Mouse (Mus musculus) forebrain, postnatal 0 days (tissue): ENCODE measurements around the gene Hmg20a. TPM values are rescaled to one million over a fixed set of nuclear protein-coding genes. Genes with fewer than 3 reads are reported as not detected.

Experiments used
- ATAC-seq: fragments of 200-750 bp; cut with Nextera tagmentation; 2 replicates; pipeline ENCODE4 v1.8.0; 2017; ENCODE audit warnings: mild to moderate bottlenecking, moderate library complexity
- DNase-seq: peaks from one replicate; pipeline ENCODE4 v3.0.0-alpha.2; 2015
- H3K27ac ChIP-seq: fragments of 300-500 bp; sonication (generic); 2 replicates; pipeline ENCODE4 v1.5.1; 2014; ENCODE audit warnings: low read depth, mild to moderate bottlenecking, antibody characterized with exemption, low read length, moderate library complexity, mixed read lengths
- H3K27me3 ChIP-seq: fragments of 300-500 bp; sonication (generic); 2 replicates; pipeline ENCODE4 v1.6.1; 2014; ENCODE audit warnings: mild to moderate bottlenecking, low read length, mixed read lengths; ENCODE audit not compliant: insufficient read depth
- H3K36me3 ChIP-seq: fragments of 300-500 bp; sonication (generic); 2 replicates; pipeline ENCODE4 v1.6.1; 2014; ENCODE audit warnings: mild to moderate bottlenecking, moderate library complexity; ENCODE audit not compliant: insufficient read depth
- H3K4me1 ChIP-seq: fragments of 300-500 bp; sonication (generic); 2 replicates; pipeline ENCODE4 v1.6.1; 2014; ENCODE audit warnings: antibody characterized with exemption; ENCODE audit not compliant: insufficient read depth
- H3K4me2 ChIP-seq: fragments of 300-500 bp; sonication (generic); 2 replicates; pipeline ENCODE4 v1.6.1; 2014; ENCODE audit warnings: low read depth, mild to moderate bottlenecking, moderate library complexity
- H3K4me3 ChIP-seq: fragments of 300-500 bp; sonication (generic); 2 replicates; pipeline ENCODE4 v1.5.1; 2014; ENCODE audit warnings: low read depth, low read length, mixed read lengths
- H3K9ac ChIP-seq: fragments of 300-500 bp; sonication (generic); 2 replicates; pipeline ENCODE4 v1.6.1; 2014; ENCODE audit warnings: mild to moderate bottlenecking
- H3K9me3 ChIP-seq: fragments of 300-500 bp; sonication (generic); 2 replicates; pipeline ENCODE4 v1.6.1; 2016; ENCODE audit warnings: low read length
- CTCF ChIP-seq: sonication (generic); IDR thresholded peaks from 2 replicates; pipeline ENCODE4 v1.5.1; 2016; ENCODE audit warnings: antibody characterized with exemption, control low read depth, low read depth
- WGBS: fragments of 180-500 bp; shearing (Covaris S2); extraction: QIAGEN DNeasy Blood & Tissue Kit; methylation state at CpG from one replicate; pipeline ENCODE4 v1.1.7; 2014; 5-methylcytosine and 5-hydroxymethylcytosine counted together
- polyA plus RNA-seq: library from polyadenylated mRNA; unstranded; fragments of >200 nt; fragmentation: Nextera tagmentation; extraction: Ambion mirVana; gene quantifications from 2 replicates; pipeline ENCODE4 v1.2.1, GENCODE M21; 2015
- total RNA-seq: library from RNA; depleted of rRNA; stranded (reverse); fragments of >200 nt; gene quantifications from 2 replicates; pipeline ENCODE4 v1.2.3, GENCODE M21; 2014

Hmg20a gene
- total and polyA plus RNA-seq, 2 experiments from 2014 or later, result 64.7 to 74.1 TPM

- 28% methylated on average over 8 of the region's 8 CpGs for WGBS
- Histone ChIP-seq H3K36me3 (no peaks in the 10 kb centered on the region), H3K9ac (peak overlapping the region; percentile 31; the same call in 1 of the 2 replicates), H3K27ac (no peak overlapping the region), H3K4me2 (peak overlapping the region; percentile 26; the same call in 1 of the 2 replicates), H3K4me3 (no peak overlapping the region), H3K4me1 (peaks cover 22% of the 10 kb centered on the region), H3K9me3 (no peaks in the 10 kb centered on the region), H3K27me3 (no peaks in the 10 kb centered on the region)
- no peak for ATAC-seq
- TF ChIP-seq CTCF, result no peak
- DNase-seq, result no peak
Measured at GRCm38 (mm10) chr9:56502543-56502971, 84.1 kb downstream of the Hmg20a start.

- DNase-seq (no peak), ATAC-seq (no peak)
- no peak overlapping the region for H3K4me3 ChIP-seq
- H3K4me2 ChIP-seq, result no peak overlapping the region
- H3K9ac ChIP-seq, result no peak overlapping the region
- 73% methylated on average over 7 of the region's 7 CpGs for WGBS
- no peak for TF ChIP-seq CTCF
- no peak overlapping the region for H3K27ac ChIP-seq
- H3K36me3 ChIP-seq, result no peaks in the 10 kb centered on the region
- H3K9me3 ChIP-seq, result no peaks in the 10 kb centered on the region
- peaks cover 27% of the 10 kb centered on the region for H3K4me1 ChIP-seq
- no peaks in the 10 kb centered on the region for H3K27me3 ChIP-seq
Measured at GRCm38 (mm10) chr9:56503621-56504500, 85.5 kb downstream of the Hmg20a start.

GRCm38 (mm10) chr9:56504511-56504910, 86.1 kb downstream of the Hmg20a start:
- no peak overlapping the region for H3K9ac ChIP-seq
- ATAC-seq (no peak), DNase-seq (no peak)
- H3K9me3 ChIP-seq, result no peaks in the 10 kb centered on the region
- H3K4me1 ChIP-seq, result peaks cover 27% of the 10 kb centered on the region
- no peaks in the 10 kb centered on the region for H3K36me3 ChIP-seq
- H3K4me2 ChIP-seq, result no peak overlapping the region
- H3K4me3 ChIP-seq, result no peak overlapping the region
- WGBS, result 41% methylated on average over 5 of the region's 5 CpGs
- H3K27ac ChIP-seq, result no peak overlapping the region
- no peaks in the 10 kb centered on the region for H3K27me3 ChIP-seq
- TF ChIP-seq CTCF, result no peak

GRCm38 (mm10) chr9:56505083-56505792, 86.8 kb downstream of the Hmg20a start:
- DNase-seq (no peak), ATAC-seq (no peak)
- no peaks in the 10 kb centered on the region for H3K36me3 ChIP-seq
- H3K9ac ChIP-seq, result peak overlapping the region; percentile 59
- TF ChIP-seq CTCF, result no peak
- H3K4me2 ChIP-seq, result peak overlapping the region; percentile 62
- no peaks in the 10 kb centered on the region for H3K9me3 ChIP-seq
- no peak overlapping the region for H3K4me3 ChIP-seq
- H3K27ac ChIP-seq, result peak overlapping the region; percentile 96
- H3K4me1 ChIP-seq, result peaks cover 27% of the 10 kb centered on the region
- WGBS, result 57% methylated on average over 9 of the region's 9 CpGs
- no peaks in the 10 kb centered on the region for H3K27me3 ChIP-seq

- WGBS, result 2% methylated on average over 31 of the region's 31 CpGs
- peak overlapping the region; percentile 96 for H3K27ac ChIP-seq
- peak overlapping the region; percentile 59 for H3K9ac ChIP-seq
- peak overlapping the region; percentile 31 for H3K4me3 ChIP-seq
- H3K27me3 ChIP-seq, result no peaks in the 10 kb centered on the region
- ATAC-seq (peak; percentile 93), DNase-seq (peak; percentile 95)
- no peaks in the 10 kb centered on the region for H3K36me3 ChIP-seq
- peaks cover 27% of the 10 kb centered on the region for H3K4me1 ChIP-seq
- peak overlapping the region; percentile 62 for H3K4me2 ChIP-seq
- TF ChIP-seq CTCF, result peak; percentile 95
- no peaks in the 10 kb centered on the region for H3K9me3 ChIP-seq
Measured at GRCm38 (mm10) chr9:56505793-56506755, 87.7 kb downstream of the Hmg20a start.

GRCm38 (mm10) chr9:56506931-56507681, 88.7 kb downstream of the Hmg20a start:
- H3K27ac ChIP-seq, result peak overlapping the region; percentile 96
- no peaks in the 10 kb centered on the region for H3K27me3 ChIP-seq
- ATAC-seq (peak; percentile 12; the same call in 1 of the 2 replicates), DNase-seq (peak; percentile 69)
- no peaks in the 10 kb centered on the region for H3K9me3 ChIP-seq
- H3K9ac ChIP-seq, result peak overlapping the region; percentile 59
- peak overlapping the region; percentile 62 for H3K4me2 ChIP-seq
- H3K36me3 ChIP-seq, result no peaks in the 10 kb centered on the region
- peaks cover 23% of the 10 kb centered on the region for H3K4me1 ChIP-seq
- peak overlapping the region; percentile 31 for H3K4me3 ChIP-seq
- 4% methylated on average over 25 of the region's 25 CpGs for WGBS
- TF ChIP-seq CTCF, result no peak
